Mouse (Mus musculus): Measurements from ENCODE around the gene Tab3.

DNA sequence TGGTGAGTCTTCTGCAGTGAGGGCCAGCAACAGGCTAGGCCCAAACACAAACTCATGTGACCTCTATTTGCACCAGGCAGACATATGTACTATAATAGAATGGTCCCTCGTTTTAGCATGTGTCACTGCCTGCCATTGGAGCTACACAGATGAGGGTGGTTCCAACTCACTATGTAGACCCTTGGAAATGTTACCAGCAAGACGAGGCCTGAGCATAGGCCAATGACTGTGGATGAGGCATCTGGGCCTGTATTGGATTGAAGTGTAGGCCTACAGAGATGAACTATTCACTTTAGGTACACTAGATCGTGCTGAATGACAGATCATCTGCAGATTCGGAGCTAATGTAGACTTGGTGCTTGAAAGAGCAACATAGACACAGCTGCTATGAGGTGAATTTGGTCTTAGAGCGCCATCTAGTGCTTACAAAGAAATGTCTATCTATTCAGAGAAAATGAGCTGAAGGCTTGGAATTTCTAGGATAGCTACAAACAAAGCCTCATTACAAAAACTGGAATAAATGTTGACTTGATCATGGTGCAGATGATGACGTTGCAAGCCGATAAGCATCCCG lies 72.5 kb downstream of the Tab3 start:
- TF ChIP-seq CTCF (conservative IDR thresholded peaks at IDR 0.05; ENCODE audit: low read length) (peak; percentile 30; the same call in 1 of the 2 replicates), POU5F1 (IDR thresholded peaks at IDR 0.05; ENCODE audit: borderline replicate concordance, low read length) (no peak)
